Mouse (Mus musculus) ES-Bruce4 (cell line): ENCODE measurements around the gene Sp2. TPM values are rescaled to one million over a fixed set of nuclear protein-coding genes. Genes with fewer than 3 reads are reported as not detected.
A peak's percentile ranks its signal among the peaks of the same experiment; 100 is the strongest.

Experiments used
- H3K27ac ChIP-seq: 2 replicates; pipeline ENCODE4 v1.5.1; 2012; ENCODE audit warnings: low read length, inconsistent platforms; ENCODE audit not compliant: insufficient read depth
- H3K27me3 ChIP-seq: 2 replicates; pipeline ENCODE4 v1.6.1; 2012; ENCODE audit warnings: mild to moderate bottlenecking, low read length, inconsistent platforms; ENCODE audit not compliant: control insufficient read depth, poor library complexity, insufficient read depth, severe bottlenecking
- H3K36me3 ChIP-seq: 2 replicates; pipeline ENCODE4 v1.6.1; 2012; ENCODE audit warnings: inconsistent platforms, mild to moderate bottlenecking, low read length, moderate library complexity; ENCODE audit not compliant: control insufficient read depth, poor library complexity, insufficient read depth, severe bottlenecking
- H3K4me1 ChIP-seq: one replicate; pipeline ENCODE4 v1.8.1; 2011; ENCODE audit warnings: low read length; ENCODE audit not compliant: control insufficient read depth, insufficient read depth
- H3K4me3 ChIP-seq: 2 replicates; pipeline ENCODE4 v1.5.1; 2011; ENCODE audit warnings: low read depth, mild to moderate bottlenecking, low read length
- H3K9ac ChIP-seq: 2 replicates; pipeline ENCODE4 v1.6.1; 2012; ENCODE audit warnings: low read depth, mild to moderate bottlenecking, inconsistent platforms; ENCODE audit not compliant: poor library complexity, severe bottlenecking
- H3K9me3 ChIP-seq: replicated peaks from 2 replicates; pipeline ENCODE4 v1.6.1; 2012; ENCODE audit warnings: mild to moderate bottlenecking, low read length, inconsistent platforms; ENCODE audit not compliant: control insufficient read depth, poor library complexity, insufficient read depth, severe bottlenecking
- CTCF ChIP-seq: IDR thresholded peaks from one replicate; pipeline ENCODE4 v1.8.1; 2011; ENCODE audit warnings: low read depth, low read length
- EP300 ChIP-seq: IDR thresholded peaks from 2 replicates; pipeline ENCODE4 v1.6.1; 2011; ENCODE audit warnings: low read depth, low read length; ENCODE audit not compliant: insufficient read depth
- POLR2A ChIP-seq: IDR thresholded peaks from one replicate; pipeline ENCODE4 v1.8.1; 2011; ENCODE audit warnings: low read length; ENCODE audit not compliant: insufficient read depth
- polyA plus RNA-seq: library from polyadenylated mRNA; stranded (reverse); fragments of >200 nt; gene quantifications from 2 replicates; pipeline ENCODE4 v1.2.4, GENCODE M21; 2011; ENCODE audit warnings: low read depth; ENCODE audit not compliant: missing spikeins, insufficient read depth, insufficient read length

Sp2 gene
- polyA plus RNA-seq, 1 experiment = 29.0 TPM

- Histone ChIP-seq H3K27ac (no peak overlapping the region), H3K9ac (no peak overlapping the region), H3K4me3 (no peak overlapping the region)
These were observed 41.9 kb downstream of the Sp2 start for GRCm38 (mm10) chr11:96940578-96941465.

GRCm38 (mm10) chr11:96938426-96938800, 44.3 kb downstream of the Sp2 start:
- H3K27ac ChIP-seq = no peak overlapping the region
- no peaks in the 10 kb centered on the region for H3K36me3 ChIP-seq
- H3K4me1 ChIP-seq = peaks cover 2% of the 10 kb centered on the region
- H3K27me3 ChIP-seq = no peaks in the 10 kb centered on the region
- TF ChIP-seq EP300 (no peak), POLR2A (no peak), CTCF (no peak)
- no peak overlapping the region for H3K4me3 ChIP-seq
- no peak overlapping the region for H3K9ac ChIP-seq
- no peaks in the 10 kb centered on the region for H3K9me3 ChIP-seq

More at GRCm38 (mm10) chr11:96940578-96941465, 41.9 kb downstream of the Sp2 start:
- H3K36me3 ChIP-seq = no peaks in the 10 kb centered on the region
- H3K4me1 ChIP-seq = no peaks in the 10 kb centered on the region
- H3K9me3 ChIP-seq = no peaks in the 10 kb centered on the region
- no peaks in the 10 kb centered on the region for H3K27me3 ChIP-seq
- TF ChIP-seq EP300 (no peak), CTCF (no peak), POLR2A (no peak)

- Histone ChIP-seq H3K9ac (no peak overlapping the region), H3K4me1 (peaks cover 2% of the 10 kb centered on the region), H3K27me3 (no peaks in the 10 kb centered on the region), H3K27ac (no peak overlapping the region), H3K4me3 (no peak overlapping the region), H3K9me3 (no peaks in the 10 kb centered on the region), H3K36me3 (no peaks in the 10 kb centered on the region)
- TF ChIP-seq CTCF = peak; percentile 79
- TF ChIP-seq POLR2A = no peak
- no peak for TF ChIP-seq EP300
These were observed 45.0 kb downstream of the Sp2 start for GRCm38 (mm10) chr11:96937549-96938425.

- H3K4me1 ChIP-seq = peaks cover 5% of the 10 kb centered on the region
- H3K27me3 ChIP-seq = no peaks in the 10 kb centered on the region
- no peak overlapping the region for H3K4me3 ChIP-seq
- H3K36me3 ChIP-seq = no peaks in the 10 kb centered on the region
- TF ChIP-seq EP300 = no peak
- TF ChIP-seq CTCF = no peak
- TF ChIP-seq POLR2A = no peak
- no peak overlapping the region for H3K9ac ChIP-seq
- H3K27ac ChIP-seq = no peak overlapping the region
- no peaks in the 10 kb centered on the region for H3K9me3 ChIP-seq
These were observed 46.7 kb downstream of the Sp2 start for GRCm38 (mm10) chr11:96935872-96936650.

GRCm38 (mm10) chr11:96934921-96935356, 47.8 kb downstream of the Sp2 start:
- Histone ChIP-seq H3K27ac (peak overlapping the region; percentile 70), H3K4me3 (peak overlapping the region; percentile 57), H3K9ac (peak overlapping the region; percentile 45), H3K4me1 (peaks cover 5% of the 10 kb centered on the region), H3K36me3 (no peaks in the 10 kb centered on the region), H3K27me3 (no peaks in the 10 kb centered on the region), H3K9me3 (no peaks in the 10 kb centered on the region)
- peak; percentile 73 for TF ChIP-seq POLR2A
- TF ChIP-seq EP300 = peak; percentile 85; the same call in 1 of the 2 replicates
- no peak for TF ChIP-seq CTCF
